Mouse (Mus musculus) heart, embryonic 16.5 days (tissue): Measurements from ENCODE around the gene Ano10. TPM values are rescaled to one million over a fixed set of nuclear protein-coding genes. Genes with fewer than 3 reads are reported as not detected.
"Not testable (repeated sequence)": the region's sequence is repeated elsewhere in the genome, so short reads cannot be mapped to it uniquely, and the experiment has no call there.

ENCODE experiments used
- ATAC-seq: fragments of 200-750 bp; cut with Nextera tagmentation; replicated peaks from 2 replicates; pipeline ENCODE4 v1.8.0; 2017; ENCODE audit warnings: moderate number of reproducible peaks; ENCODE audit not compliant: insufficient read depth, low FRiP score; ENCODE audit errors: extremely low read depth
- H3K27ac ChIP-seq: fragments of 300-500 bp; sonication (generic); 2 replicates; pipeline ENCODE4 v1.5.1; 2014; ENCODE audit warnings: mild to moderate bottlenecking, low read length, control low read depth, moderate library complexity
- H3K27me3 ChIP-seq: fragments of 300-500 bp; sonication (generic); 2 replicates; pipeline ENCODE4 v1.6.1; 2014; ENCODE audit warnings: low read length, mixed read lengths; ENCODE audit not compliant: control insufficient read depth, insufficient read depth
- H3K36me3 ChIP-seq: fragments of 300-500 bp; sonication (generic); 2 replicates; pipeline ENCODE4 v1.6.1; 2014; ENCODE audit not compliant: control insufficient read depth, insufficient read depth
- H3K4me1 ChIP-seq: fragments of 300-500 bp; sonication (generic); 2 replicates; pipeline ENCODE4 v1.6.1; 2014; ENCODE audit warnings: low read length, mixed read lengths; ENCODE audit not compliant: control insufficient read depth, insufficient read depth
- H3K4me2 ChIP-seq: fragments of 300-500 bp; sonication (generic); 2 replicates; pipeline ENCODE4 v1.6.1; 2014; ENCODE audit warnings: low read depth, mild to moderate bottlenecking, control low read depth, low read length
- H3K4me3 ChIP-seq: fragments of 300-500 bp; sonication (generic); 2 replicates; pipeline ENCODE4 v1.5.1; 2014; ENCODE audit warnings: mild to moderate bottlenecking, control low read depth, low read length
- H3K9ac ChIP-seq: fragments of 300-500 bp; sonication (generic); 2 replicates; pipeline ENCODE4 v1.6.1; 2014; ENCODE audit warnings: low read length, control low read depth
- H3K9me3 ChIP-seq: fragments of 300-500 bp; sonication (generic); replicated peaks from 2 replicates; pipeline ENCODE4 v1.6.1; 2016; ENCODE audit warnings: low read length; ENCODE audit not compliant: control insufficient read depth
- whole genome bisulfite sequencing: fragments of 180-500 bp; shearing (Covaris S2); extraction: QIAGEN DNeasy Blood & Tissue Kit; methylation state at CpG from one replicate; pipeline ENCODE4 v1.1.7; 2014; 5-methylcytosine and 5-hydroxymethylcytosine counted together
- polyA plus RNA-seq: library from polyadenylated mRNA; unstranded; fragments of >200 nt; fragmentation: Nextera tagmentation; extraction: Ambion mirVana; gene quantifications from 2 replicates; pipeline ENCODE4 v1.2.1, GENCODE M21; 2015

Ano10 gene
- polyA plus RNA-seq, 1 experiment from 2014 or later = 27.3 TPM

DNA sequence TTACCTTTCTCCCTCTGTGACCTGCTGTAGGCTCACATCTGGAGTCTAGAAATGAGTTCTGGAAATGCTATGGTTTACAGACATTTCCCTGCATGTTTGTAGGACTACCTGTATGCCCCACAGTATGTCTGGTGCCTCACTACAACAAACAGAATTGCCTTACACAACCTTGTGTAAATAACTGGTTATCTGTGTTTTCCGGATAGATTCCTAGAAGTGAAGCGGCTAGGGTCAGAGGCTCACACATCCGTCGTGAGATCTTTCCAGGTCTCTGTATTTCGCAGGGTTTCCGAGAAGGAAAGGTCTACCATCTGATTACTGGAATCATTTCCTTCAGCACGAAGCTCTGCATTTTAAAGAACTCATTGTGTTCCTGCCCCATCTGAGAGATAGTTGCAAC, 22.3 kb upstream of the Ano10 start:
- no peaks in the 10 kb centered on the region for H3K4me1 ChIP-seq
- no peaks in the 10 kb centered on the region for H3K9me3 ChIP-seq
- H3K27ac ChIP-seq = no peak overlapping the region
- H3K9ac ChIP-seq = no peak overlapping the region
- no peaks in the 10 kb centered on the region for H3K27me3 ChIP-seq
- no peak overlapping the region for H3K4me3 ChIP-seq
- no peaks in the 10 kb centered on the region for H3K36me3 ChIP-seq
- 68% methylated on average over 7 of the region's 7 CpGs for WGBS
- H3K4me2 ChIP-seq = no peak overlapping the region
- no peak for ATAC-seq

GRCm38 (mm10) chr9:122315501-122315900, 21.3 kb upstream of the Ano10 start:
- H3K36me3 ChIP-seq = no peaks in the 10 kb centered on the region
- no peak overlapping the region for H3K27ac ChIP-seq
- no peaks in the 10 kb centered on the region for H3K9me3 ChIP-seq
- H3K9ac ChIP-seq = no peak overlapping the region
- no peaks in the 10 kb centered on the region for H3K4me1 ChIP-seq
- no peaks in the 10 kb centered on the region for H3K27me3 ChIP-seq
- ATAC-seq = no peak
- no peak overlapping the region for H3K4me2 ChIP-seq
- no peak overlapping the region for H3K4me3 ChIP-seq
- WGBS = 79% methylated on average over 11 of the region's 11 CpGs

GRCm38 (mm10) chr9:122314942-122315341, 20.7 kb upstream of the Ano10 start:
- Histone ChIP-seq H3K36me3 (no peaks in the 10 kb centered on the region), H3K9me3 (no peaks in the 10 kb centered on the region), H3K27me3 (no peaks in the 10 kb centered on the region), H3K4me2 (no peak overlapping the region), H3K9ac (no peak overlapping the region), H3K4me1 (no peaks in the 10 kb centered on the region), H3K4me3 (no peak overlapping the region), H3K27ac (no peak overlapping the region)
- ATAC-seq = no peak
- WGBS = 43% methylated on average over 4 of the region's 4 CpGs

GRCm38 (mm10) chr9:122314386-122314785, 20.2 kb upstream of the Ano10 start:
- WGBS = 84% methylated on average over 6 of the region's 6 CpGs
- no peak overlapping the region for H3K4me2 ChIP-seq
- H3K9ac ChIP-seq = no peak overlapping the region
- H3K27me3 ChIP-seq = no peaks in the 10 kb centered on the region
- H3K4me1 ChIP-seq = no peaks in the 10 kb centered on the region
- H3K36me3 ChIP-seq = no peaks in the 10 kb centered on the region
- no peaks in the 10 kb centered on the region for H3K9me3 ChIP-seq
- no peak overlapping the region for H3K4me3 ChIP-seq
- no peak overlapping the region for H3K27ac ChIP-seq
- no peak for ATAC-seq

DNA sequence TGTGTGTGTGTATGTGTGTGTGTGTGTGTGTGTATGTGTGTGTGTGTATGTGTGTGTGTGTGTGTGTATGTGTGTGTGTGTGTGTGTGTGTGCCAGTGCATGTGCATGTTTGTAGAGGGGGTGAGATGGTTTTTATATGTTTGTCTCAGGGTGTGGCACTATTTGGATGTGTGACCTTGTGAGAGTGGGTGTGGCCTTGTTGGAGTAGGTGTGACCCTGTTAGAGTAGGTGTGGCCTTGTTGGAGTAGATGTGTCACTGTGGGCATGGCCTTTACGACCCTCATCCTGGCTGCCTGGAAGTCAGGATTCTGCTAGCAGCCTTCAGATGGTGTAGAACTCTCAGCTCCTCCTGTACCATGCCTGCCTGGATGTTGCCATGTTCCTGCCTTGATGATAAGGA, 18.9 kb upstream of the Ano10 start:
- not testable (repeated sequence) for H3K4me2 ChIP-seq, H3K4me3 ChIP-seq, H3K36me3 ChIP-seq, H3K4me1 ChIP-seq, H3K27me3 ChIP-seq, H3K9me3 ChIP-seq, ATAC-seq, H3K9ac ChIP-seq, H3K27ac ChIP-seq
- 48% methylated on average over 1 of the region's 1 CpGs for WGBS

GRCm38 (mm10) chr9:122312296-122312990, 18.2 kb upstream of the Ano10 start:
- Histone ChIP-seq H3K4me1 (no peaks in the 10 kb centered on the region), H3K36me3 (no peaks in the 10 kb centered on the region), H3K9me3 (no peaks in the 10 kb centered on the region), H3K27me3 (no peaks in the 10 kb centered on the region), H3K27ac (no peak overlapping the region), H3K4me2 (no peak overlapping the region), H3K9ac (no peak overlapping the region), H3K4me3 (no peak overlapping the region)
- no peak for ATAC-seq
- 77% methylated on average over 7 of the region's 7 CpGs for WGBS

DNA sequence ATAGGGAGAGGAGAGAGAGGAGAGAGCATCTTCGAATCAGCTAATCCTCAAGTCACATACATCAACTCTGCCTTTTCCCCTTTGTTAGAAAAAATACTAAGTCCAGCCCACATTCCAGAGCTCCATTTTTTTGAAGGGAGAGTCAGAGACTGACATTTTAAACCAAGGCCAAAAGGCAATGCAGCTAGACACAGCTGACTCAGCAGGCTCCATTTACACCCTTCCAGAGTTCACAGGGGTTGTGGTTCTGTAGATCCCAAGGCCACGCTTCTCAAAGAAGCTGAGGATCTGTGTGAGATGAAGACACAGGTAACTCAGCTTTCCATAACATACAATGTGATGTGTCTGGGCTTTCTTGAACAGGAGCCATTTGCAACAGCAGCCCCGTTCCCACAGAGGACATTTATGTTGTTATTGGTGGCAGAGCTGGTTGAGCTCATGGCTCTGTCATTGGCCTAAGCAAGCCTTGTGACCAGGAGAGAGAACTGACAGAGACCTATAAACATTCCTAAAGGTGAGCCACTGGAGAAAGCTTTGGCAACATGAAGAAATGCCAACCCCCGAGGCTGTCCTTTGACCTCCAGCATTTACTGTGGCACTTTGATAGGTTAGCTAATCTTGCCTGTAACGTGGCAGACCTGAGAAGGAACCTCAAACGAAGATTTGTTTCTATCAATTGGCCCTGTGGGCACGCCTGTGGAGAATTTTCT, 17.0 kb upstream of the Ano10 start:
- WGBS = 71% methylated on average over 7 of the region's 7 CpGs
- Histone ChIP-seq H3K27me3 (no peaks in the 10 kb centered on the region), H3K27ac (no peak overlapping the region)

DNA sequence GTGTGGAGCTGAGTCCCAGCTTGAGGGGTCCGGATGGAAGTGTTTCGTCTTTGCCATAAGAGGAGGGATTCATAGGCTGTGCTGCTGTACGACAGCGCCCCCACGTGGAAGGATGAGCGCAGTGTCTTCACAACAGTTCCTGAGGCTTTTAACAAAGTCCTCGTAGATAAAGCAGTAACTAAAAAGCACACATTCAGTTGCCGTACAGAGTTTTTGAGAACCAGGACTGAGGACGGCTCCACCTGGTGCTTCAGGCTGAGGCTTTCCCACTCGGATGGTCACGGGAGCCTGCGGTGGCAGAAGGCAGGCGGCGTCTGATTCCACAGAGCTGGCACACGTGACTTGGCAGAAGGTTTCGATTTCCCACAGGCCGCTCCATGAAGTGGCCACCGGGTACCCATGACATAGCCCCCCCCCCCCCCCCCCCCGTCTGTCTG, 16.4 kb upstream of the Ano10 start:
- peak overlapping the region; percentile 67 for H3K4me3 ChIP-seq
- H3K4me1 ChIP-seq = no peaks in the 10 kb centered on the region
- 3% methylated on average over 19 of the region's 19 CpGs for WGBS
- peak overlapping the region; percentile 81 for H3K9ac ChIP-seq
- ATAC-seq = peak; percentile 91
- no peaks in the 10 kb centered on the region for H3K36me3 ChIP-seq
- H3K27ac ChIP-seq = peak overlapping the region; percentile 71; the same call in 1 of the 2 replicates
- H3K4me2 ChIP-seq = peak overlapping the region; percentile 62
- H3K9me3 ChIP-seq = no peaks in the 10 kb centered on the region
- H3K27me3 ChIP-seq = no peaks in the 10 kb centered on the region

More for the DNA sequence above, 17.0 kb upstream of the Ano10 start:
- no peaks in the 10 kb centered on the region for H3K4me1 ChIP-seq
- H3K4me3 ChIP-seq = peak overlapping the region; percentile 67
- no peak for ATAC-seq
- peak overlapping the region; percentile 81 for H3K9ac ChIP-seq
- H3K9me3 ChIP-seq = no peaks in the 10 kb centered on the region
- H3K4me2 ChIP-seq = peak overlapping the region; percentile 62
- H3K36me3 ChIP-seq = no peaks in the 10 kb centered on the region
